Mouse (Mus musculus): Measurements from ENCODE around the gene Atp9a. TPM values are rescaled to one million over a fixed set of nuclear protein-coding genes. Genes with fewer than 3 reads are reported as not detected.

Gene Atp9a
- polyA plus RNA-seq, 1 experiment from 2014 or later, result 85.0 TPM

- Histone ChIP-seq H3K9ac (ENCODE audit: low read depth, low read length) (no peak overlapping the region), H3K4me3 (ENCODE audit: low read length) (no peak overlapping the region), H3K27ac (ENCODE audit: low read depth, low read length) (no peak overlapping the region), H3K36me3 (ENCODE audit: control insufficient read depth, insufficient read depth, low read length) (peaks cover 14% of the 10 kb centered on the region), H3K4me1 (ENCODE audit: control insufficient read depth, insufficient read depth, low read depth, low read length) (no peaks in the 10 kb centered on the region), H3K4me2 (ENCODE audit: low read length) (no peak overlapping the region), H3K9me3 (ENCODE audit: control insufficient read depth, low read length) (no peaks in the 10 kb centered on the region), H3K27me3 (replicated peaks; ENCODE audit: control insufficient read depth, insufficient read depth, low read length) (no peaks in the 10 kb centered on the region)
- 64% methylated on average over 5 of the region's 5 CpGs for WGBS
- no peak for ATAC-seq
Observed at GRCm38 (mm10) chr2:168663716-168664115, 78.5 kb downstream of the Atp9a start.

- Histone ChIP-seq H3K9ac (ENCODE audit: low read depth, low read length) (no peak overlapping the region), H3K36me3 (ENCODE audit: control insufficient read depth, insufficient read depth, low read length) (peaks cover 14% of the 10 kb centered on the region), H3K27me3 (replicated peaks; ENCODE audit: control insufficient read depth, insufficient read depth, low read length) (no peaks in the 10 kb centered on the region), H3K9me3 (ENCODE audit: control insufficient read depth, low read length) (no peaks in the 10 kb centered on the region), H3K4me3 (ENCODE audit: low read length) (no peak overlapping the region), H3K4me1 (ENCODE audit: control insufficient read depth, insufficient read depth, low read depth, low read length) (no peaks in the 10 kb centered on the region), H3K4me2 (ENCODE audit: low read length) (no peak overlapping the region), H3K27ac (ENCODE audit: low read depth, low read length) (no peak overlapping the region)
- WGBS, result 82% methylated on average over 7 of the region's 7 CpGs
- no peak for ATAC-seq
Observed at GRCm38 (mm10) chr2:168663216-168663615, 79.0 kb downstream of the Atp9a start.

- no peaks in the 10 kb centered on the region for H3K27me3 ChIP-seq (replicated peaks; ENCODE audit: control insufficient read depth, insufficient read depth, low read length)
- no peak overlapping the region for H3K9ac ChIP-seq (ENCODE audit: low read depth, low read length)
- no peaks in the 10 kb centered on the region for H3K4me1 ChIP-seq (ENCODE audit: control insufficient read depth, insufficient read depth, low read depth, low read length)
- ATAC-seq, result no peak
- H3K27ac ChIP-seq (ENCODE audit: low read depth, low read length), result no peak overlapping the region
- peaks cover 9% of the 10 kb centered on the region; the same call in 1 of the 2 replicates for H3K36me3 ChIP-seq (ENCODE audit: control insufficient read depth, insufficient read depth, low read length)
- H3K9me3 ChIP-seq (ENCODE audit: control insufficient read depth, low read length), result no peaks in the 10 kb centered on the region
- 76% methylated on average over 15 of the region's 15 CpGs for WGBS
- no peak overlapping the region for H3K4me3 ChIP-seq (ENCODE audit: low read length)
- no peak overlapping the region for H3K4me2 ChIP-seq (ENCODE audit: low read length)
Observed at GRCm38 (mm10) chr2:168661802-168662201, 80.4 kb downstream of the Atp9a start.

GRCm38 (mm10) chr2:168660344-168660743, 81.9 kb downstream of the Atp9a start:
- 58% methylated on average over 5 of the region's 5 CpGs for WGBS
- Histone ChIP-seq H3K36me3 (ENCODE audit: control insufficient read depth, insufficient read depth, low read length) (peaks cover 7% of the 10 kb centered on the region; the same call in 1 of the 2 replicates), H3K4me3 (ENCODE audit: low read length) (no peak overlapping the region)

GRCm38 (mm10) chr2:168658551-168658950, 83.7 kb downstream of the Atp9a start:
- H3K36me3 ChIP-seq (ENCODE audit: control insufficient read depth, insufficient read depth, low read length), result peaks cover 11% of the 10 kb centered on the region
- ATAC-seq, result no peak
- 88% methylated on average over 11 of the region's 11 CpGs for WGBS
- H3K9me3 ChIP-seq (ENCODE audit: control insufficient read depth, low read length), result no peaks in the 10 kb centered on the region
- no peak overlapping the region for H3K9ac ChIP-seq (ENCODE audit: low read depth, low read length)
- no peak overlapping the region for H3K4me3 ChIP-seq (ENCODE audit: low read length)
- H3K4me2 ChIP-seq (ENCODE audit: low read length), result no peak overlapping the region
- H3K4me1 ChIP-seq (ENCODE audit: control insufficient read depth, insufficient read depth, low read depth, low read length), result no peaks in the 10 kb centered on the region
- H3K27me3 ChIP-seq (replicated peaks; ENCODE audit: control insufficient read depth, insufficient read depth, low read length), result no peaks in the 10 kb centered on the region
- no peak overlapping the region for H3K27ac ChIP-seq (ENCODE audit: low read depth, low read length)

More at GRCm38 (mm10) chr2:168660344-168660743, 81.9 kb downstream of the Atp9a start:
- no peaks in the 10 kb centered on the region for H3K9me3 ChIP-seq (ENCODE audit: control insufficient read depth, low read length)
- no peak overlapping the region for H3K27ac ChIP-seq (ENCODE audit: low read depth, low read length)
- H3K9ac ChIP-seq (ENCODE audit: low read depth, low read length), result no peak overlapping the region
- H3K4me1 ChIP-seq (ENCODE audit: control insufficient read depth, insufficient read depth, low read depth, low read length), result no peaks in the 10 kb centered on the region
- no peak overlapping the region for H3K4me2 ChIP-seq (ENCODE audit: low read length)
- H3K27me3 ChIP-seq (replicated peaks; ENCODE audit: control insufficient read depth, insufficient read depth, low read length), result no peaks in the 10 kb centered on the region
- no peak for ATAC-seq

GRCm38 (mm10) chr2:168656569-168657308, 85.5 kb downstream of the Atp9a start:
- no peak overlapping the region for H3K27ac ChIP-seq (ENCODE audit: low read depth, low read length)
- H3K36me3 ChIP-seq (ENCODE audit: control insufficient read depth, insufficient read depth, low read length), result peaks cover 18% of the 10 kb centered on the region
- H3K4me1 ChIP-seq (ENCODE audit: control insufficient read depth, insufficient read depth, low read depth, low read length), result no peaks in the 10 kb centered on the region
- H3K27me3 ChIP-seq (replicated peaks; ENCODE audit: control insufficient read depth, insufficient read depth, low read length), result no peaks in the 10 kb centered on the region
- H3K9ac ChIP-seq (ENCODE audit: low read depth, low read length), result no peak overlapping the region
- no peaks in the 10 kb centered on the region for H3K9me3 ChIP-seq (ENCODE audit: control insufficient read depth, low read length)
- no peak overlapping the region for H3K4me3 ChIP-seq (ENCODE audit: low read length)
- no peak overlapping the region for H3K4me2 ChIP-seq (ENCODE audit: low read length)
- 76% methylated on average over 16 of the region's 16 CpGs for WGBS
- no peak for ATAC-seq

- 74% methylated on average over 17 of the region's 17 CpGs for WGBS
- Histone ChIP-seq H3K4me2 (ENCODE audit: low read length) (no peak overlapping the region), H3K27me3 (replicated peaks; ENCODE audit: control insufficient read depth, insufficient read depth, low read length) (no peaks in the 10 kb centered on the region), H3K27ac (ENCODE audit: low read depth, low read length) (no peak overlapping the region), H3K4me1 (ENCODE audit: control insufficient read depth, insufficient read depth, low read depth, low read length) (no peaks in the 10 kb centered on the region), H3K4me3 (ENCODE audit: low read length) (no peak overlapping the region), H3K36me3 (ENCODE audit: control insufficient read depth, insufficient read depth, low read length) (peaks cover 16% of the 10 kb centered on the region), H3K9me3 (ENCODE audit: control insufficient read depth, low read length) (no peaks in the 10 kb centered on the region), H3K9ac (ENCODE audit: low read depth, low read length) (no peak overlapping the region)
- no peak for ATAC-seq
Observed at GRCm38 (mm10) chr2:168654983-168655669, 87.1 kb downstream of the Atp9a start.

GRCm38 (mm10) chr2:168654482-168654881, 87.7 kb downstream of the Atp9a start:
- Histone ChIP-seq H3K4me1 (ENCODE audit: control insufficient read depth, insufficient read depth, low read depth, low read length) (no peaks in the 10 kb centered on the region), H3K9me3 (ENCODE audit: control insufficient read depth, low read length) (no peaks in the 10 kb centered on the region), H3K27ac (ENCODE audit: low read depth, low read length) (no peak overlapping the region), H3K27me3 (replicated peaks; ENCODE audit: control insufficient read depth, insufficient read depth, low read length) (no peaks in the 10 kb centered on the region), H3K9ac (ENCODE audit: low read depth, low read length) (no peak overlapping the region), H3K4me2 (ENCODE audit: low read length) (no peak overlapping the region), H3K4me3 (ENCODE audit: low read length) (no peak overlapping the region), H3K36me3 (ENCODE audit: control insufficient read depth, insufficient read depth, low read length) (peaks cover 22% of the 10 kb centered on the region)
- ATAC-seq, result no peak
- WGBS, result 64% methylated on average over 9 of the region's 9 CpGs

GRCm38 (mm10) chr2:168651757-168652156, 90.5 kb downstream of the Atp9a start:
- no peaks in the 10 kb centered on the region for H3K27me3 ChIP-seq (replicated peaks; ENCODE audit: control insufficient read depth, insufficient read depth, low read length)
- ATAC-seq, result no peak
- H3K36me3 ChIP-seq (ENCODE audit: control insufficient read depth, insufficient read depth, low read length), result peaks cover 43% of the 10 kb centered on the region
- no peaks in the 10 kb centered on the region for H3K9me3 ChIP-seq (ENCODE audit: control insufficient read depth, low read length)
- no peak overlapping the region for H3K4me3 ChIP-seq (ENCODE audit: low read length)
- no peaks in the 10 kb centered on the region for H3K4me1 ChIP-seq (ENCODE audit: control insufficient read depth, insufficient read depth, low read depth, low read length)
- WGBS, result 48% methylated on average over 7 of the region's 7 CpGs
- no peak overlapping the region for H3K9ac ChIP-seq (ENCODE audit: low read depth, low read length)
- H3K4me2 ChIP-seq (ENCODE audit: low read length), result no peak overlapping the region
- H3K27ac ChIP-seq (ENCODE audit: low read depth, low read length), result no peak overlapping the region

Measured in hindbrain, embryonic 16.5 days (tissue).